Mouse (Mus musculus): ENCODE data around the gene C1qtnf2. TPM values are rescaled to one million over a fixed set of nuclear protein-coding genes. Genes with fewer than 3 reads are reported as not detected.

The C1qtnf2 gene
- polyA plus RNA-seq, 1 experiment from 2014 or later = 0.93 TPM

- DNase-seq (ENCODE audit: low spot score) = no peak
- H3K4me2 ChIP-seq (ENCODE audit: low read depth, severe bottlenecking) = no peak overlapping the region
- H3K27me3 ChIP-seq (ENCODE audit: control insufficient read depth, insufficient read depth, low read length) = no peaks in the 10 kb centered on the region
- no peak overlapping the region for H3K27ac ChIP-seq (replicated peaks; ENCODE audit: low read depth, low read length)
- peaks cover 4% of the 10 kb centered on the region; the same call in 1 of the 2 replicates for H3K4me1 ChIP-seq (ENCODE audit: control insufficient read depth, insufficient read depth, low read length)
- 90% methylated on average over 9 of the region's 9 CpGs for WGBS
- H3K9me3 ChIP-seq (ENCODE audit: control insufficient read depth, low read length) = no peaks in the 10 kb centered on the region
- no peak overlapping the region for H3K4me3 ChIP-seq (ENCODE audit: low read depth, low read length)
- H3K36me3 ChIP-seq (ENCODE audit: control insufficient read depth, insufficient read depth, low read length) = no peaks in the 10 kb centered on the region
- no peak overlapping the region for H3K9ac ChIP-seq (ENCODE audit: low read length)
- ATAC-seq (ENCODE audit: insufficient number of reproducible peaks, low FRiP score, low TSS enrichment, low read depth) = no peak
Measured at GRCm38 (mm10) chr11:43485855-43486254, 11.8 kb downstream of the C1qtnf2 start.

GRCm38 (mm10) chr11:43492663-43493062 lies 18.6 kb downstream of the C1qtnf2 start:
- no peaks in the 10 kb centered on the region for H3K27me3 ChIP-seq (ENCODE audit: control insufficient read depth, insufficient read depth, low read length)
- H3K9me3 ChIP-seq (ENCODE audit: control insufficient read depth, low read length) = no peaks in the 10 kb centered on the region; the same call in 1 of the 2 replicates
- no peak overlapping the region for H3K27ac ChIP-seq (replicated peaks; ENCODE audit: low read depth, low read length)
- ATAC-seq (ENCODE audit: insufficient number of reproducible peaks, low FRiP score, low TSS enrichment, low read depth) = no peak
- DNase-seq (ENCODE audit: low spot score) = peak; percentile 87
- H3K4me1 ChIP-seq (ENCODE audit: control insufficient read depth, insufficient read depth, low read length) = no peaks in the 10 kb centered on the region
- no peaks in the 10 kb centered on the region for H3K36me3 ChIP-seq (ENCODE audit: control insufficient read depth, insufficient read depth, low read length)
- no peak overlapping the region for H3K9ac ChIP-seq (ENCODE audit: low read length)
- 34% methylated on average over 7 of the region's 7 CpGs for WGBS
- no peak overlapping the region for H3K4me3 ChIP-seq (ENCODE audit: low read depth, low read length)
- H3K4me2 ChIP-seq (ENCODE audit: low read depth, severe bottlenecking) = no peak overlapping the region

- Histone ChIP-seq H3K9me3 (ENCODE audit: control insufficient read depth, low read length) (no peaks in the 10 kb centered on the region; the same call in 1 of the 2 replicates), H3K9ac (ENCODE audit: low read length) (no peak overlapping the region)
- 20% methylated on average over 6 of the region's 6 CpGs for WGBS
Measured at GRCm38 (mm10) chr11:43493815-43494409, 19.8 kb downstream of the C1qtnf2 start.

GRCm38 (mm10) chr11:43495037-43495436 lies 21.0 kb downstream of the C1qtnf2 start:
- Histone ChIP-seq H3K9ac (ENCODE audit: low read length) (no peak overlapping the region), H3K4me2 (ENCODE audit: low read depth, severe bottlenecking) (no peak overlapping the region), H3K27me3 (ENCODE audit: control insufficient read depth, insufficient read depth, low read length) (no peaks in the 10 kb centered on the region), H3K4me3 (ENCODE audit: low read depth, low read length) (no peak overlapping the region), H3K4me1 (ENCODE audit: control insufficient read depth, insufficient read depth, low read length) (no peaks in the 10 kb centered on the region), H3K27ac (replicated peaks; ENCODE audit: low read depth, low read length) (no peak overlapping the region), H3K9me3 (ENCODE audit: control insufficient read depth, low read length) (no peaks in the 10 kb centered on the region; the same call in 1 of the 2 replicates), H3K36me3 (ENCODE audit: control insufficient read depth, insufficient read depth, low read length) (no peaks in the 10 kb centered on the region)
- WGBS = 46% methylated on average over 8 of the region's 8 CpGs
- ATAC-seq (ENCODE audit: insufficient number of reproducible peaks, low FRiP score, low TSS enrichment, low read depth) (no peak), DNase-seq (ENCODE audit: low spot score) (peak; percentile 48)

More at GRCm38 (mm10) chr11:43493815-43494409, 19.8 kb downstream of the C1qtnf2 start:
- no peak overlapping the region for H3K27ac ChIP-seq (replicated peaks; ENCODE audit: low read depth, low read length)
- H3K4me3 ChIP-seq (ENCODE audit: low read depth, low read length) = no peak overlapping the region
- H3K36me3 ChIP-seq (ENCODE audit: control insufficient read depth, insufficient read depth, low read length) = no peaks in the 10 kb centered on the region
- DNase-seq (ENCODE audit: low spot score) (peak; percentile 89), ATAC-seq (ENCODE audit: insufficient number of reproducible peaks, low FRiP score, low TSS enrichment, low read depth) (peak; percentile 53)
- no peak overlapping the region for H3K4me2 ChIP-seq (ENCODE audit: low read depth, severe bottlenecking)
- H3K27me3 ChIP-seq (ENCODE audit: control insufficient read depth, insufficient read depth, low read length) = no peaks in the 10 kb centered on the region
- no peaks in the 10 kb centered on the region for H3K4me1 ChIP-seq (ENCODE audit: control insufficient read depth, insufficient read depth, low read length)

- Histone ChIP-seq H3K4me2 (ENCODE audit: low read depth, severe bottlenecking) (no peak overlapping the region), H3K27ac (replicated peaks; ENCODE audit: low read depth, low read length) (no peak overlapping the region), H3K27me3 (ENCODE audit: control insufficient read depth, insufficient read depth, low read length) (no peaks in the 10 kb centered on the region), H3K36me3 (ENCODE audit: control insufficient read depth, insufficient read depth, low read length) (no peaks in the 10 kb centered on the region), H3K9me3 (ENCODE audit: control insufficient read depth, low read length) (no peaks in the 10 kb centered on the region; the same call in 1 of the 2 replicates), H3K9ac (ENCODE audit: low read length) (no peak overlapping the region), H3K4me3 (ENCODE audit: low read depth, low read length) (no peak overlapping the region), H3K4me1 (ENCODE audit: control insufficient read depth, insufficient read depth, low read length) (no peaks in the 10 kb centered on the region)
- DNase-seq (ENCODE audit: low spot score) (no peak), ATAC-seq (ENCODE audit: insufficient number of reproducible peaks, low FRiP score, low TSS enrichment, low read depth) (no peak)
- WGBS = 63% methylated on average over 3 of the region's 3 CpGs
Measured at GRCm38 (mm10) chr11:43495532-43495931, 21.5 kb downstream of the C1qtnf2 start.

- ATAC-seq (ENCODE audit: insufficient number of reproducible peaks, low FRiP score, low TSS enrichment, low read depth) (no peak), DNase-seq (ENCODE audit: low spot score) (no peak)
- WGBS = 86% methylated on average over 6 of the region's 6 CpGs
- H3K9me3 ChIP-seq (ENCODE audit: control insufficient read depth, low read length) = no peaks in the 10 kb centered on the region; the same call in 1 of the 2 replicates
- H3K4me3 ChIP-seq (ENCODE audit: low read depth, low read length) = no peak overlapping the region
- H3K4me2 ChIP-seq (ENCODE audit: low read depth, severe bottlenecking) = no peak overlapping the region
- H3K36me3 ChIP-seq (ENCODE audit: control insufficient read depth, insufficient read depth, low read length) = no peaks in the 10 kb centered on the region
- H3K27ac ChIP-seq (replicated peaks; ENCODE audit: low read depth, low read length) = no peak overlapping the region
- H3K9ac ChIP-seq (ENCODE audit: low read length) = no peak overlapping the region
- H3K27me3 ChIP-seq (ENCODE audit: control insufficient read depth, insufficient read depth, low read length) = no peaks in the 10 kb centered on the region
- H3K4me1 ChIP-seq (ENCODE audit: control insufficient read depth, insufficient read depth, low read length) = no peaks in the 10 kb centered on the region
Measured at GRCm38 (mm10) chr11:43501256-43501655, 27.2 kb downstream of the C1qtnf2 start.

GRCm38 (mm10) chr11:43505188-43505587 lies 31.1 kb downstream of the C1qtnf2 start:
- ATAC-seq (ENCODE audit: insufficient number of reproducible peaks, low FRiP score, low TSS enrichment, low read depth) (no peak), DNase-seq (ENCODE audit: low spot score) (no peak)
- Histone ChIP-seq H3K9me3 (ENCODE audit: control insufficient read depth, low read length) (no peaks in the 10 kb centered on the region), H3K4me1 (ENCODE audit: control insufficient read depth, insufficient read depth, low read length) (no peaks in the 10 kb centered on the region), H3K9ac (ENCODE audit: low read length) (no peak overlapping the region), H3K27ac (replicated peaks; ENCODE audit: low read depth, low read length) (no peak overlapping the region), H3K36me3 (ENCODE audit: control insufficient read depth, insufficient read depth, low read length) (no peaks in the 10 kb centered on the region), H3K4me3 (ENCODE audit: low read depth, low read length) (no peak overlapping the region), H3K27me3 (ENCODE audit: control insufficient read depth, insufficient read depth, low read length) (no peaks in the 10 kb centered on the region), H3K4me2 (ENCODE audit: low read depth, severe bottlenecking) (no peak overlapping the region)
- 90% methylated on average over 7 of the region's 7 CpGs for WGBS

- H3K27ac ChIP-seq (replicated peaks; ENCODE audit: low read depth, low read length) = no peak overlapping the region
- WGBS = 82% methylated on average over 6 of the region's 6 CpGs
Measured at GRCm38 (mm10) chr11:43507976-43508375, 33.9 kb downstream of the C1qtnf2 start.

GRCm38 (mm10) chr11:43509878-43510277 lies 35.8 kb downstream of the C1qtnf2 start:
- Histone ChIP-seq H3K36me3 (ENCODE audit: control insufficient read depth, insufficient read depth, low read length) (no peaks in the 10 kb centered on the region), H3K9me3 (ENCODE audit: control insufficient read depth, low read length) (no peaks in the 10 kb centered on the region), H3K9ac (ENCODE audit: low read length) (no peak overlapping the region), H3K4me3 (ENCODE audit: low read depth, low read length) (no peak overlapping the region), H3K27me3 (ENCODE audit: control insufficient read depth, insufficient read depth, low read length) (no peaks in the 10 kb centered on the region), H3K4me1 (ENCODE audit: control insufficient read depth, insufficient read depth, low read length) (no peaks in the 10 kb centered on the region), H3K4me2 (ENCODE audit: low read depth, severe bottlenecking) (no peak overlapping the region), H3K27ac (replicated peaks; ENCODE audit: low read depth, low read length) (no peak overlapping the region)
- 91% methylated on average over 5 of the region's 5 CpGs for WGBS
- DNase-seq (ENCODE audit: low spot score) = no peak
- ATAC-seq (ENCODE audit: insufficient number of reproducible peaks, low FRiP score, low TSS enrichment, low read depth) = no peak

More at GRCm38 (mm10) chr11:43507976-43508375, 33.9 kb downstream of the C1qtnf2 start:
- ATAC-seq (ENCODE audit: insufficient number of reproducible peaks, low FRiP score, low TSS enrichment, low read depth) = no peak
- Histone ChIP-seq H3K36me3 (ENCODE audit: control insufficient read depth, insufficient read depth, low read length) (no peaks in the 10 kb centered on the region), H3K4me3 (ENCODE audit: low read depth, low read length) (no peak overlapping the region), H3K4me1 (ENCODE audit: control insufficient read depth, insufficient read depth, low read length) (no peaks in the 10 kb centered on the region), H3K4me2 (ENCODE audit: low read depth, severe bottlenecking) (no peak overlapping the region), H3K9ac (ENCODE audit: low read length) (no peak overlapping the region), H3K27me3 (ENCODE audit: control insufficient read depth, insufficient read depth, low read length) (no peaks in the 10 kb centered on the region), H3K9me3 (ENCODE audit: control insufficient read depth, low read length) (no peaks in the 10 kb centered on the region)
- no peak for DNase-seq (ENCODE audit: low spot score)

Data from limb, embryonic 11.5 days (tissue).